Mouse (Mus musculus): Measurements from ENCODE around the gene Rxylt1. TPM values are rescaled to one million over a fixed set of nuclear protein-coding genes. Genes with fewer than 3 reads are reported as not detected.

Gene Rxylt1
- total RNA-seq, 4 experiments from 2014 or later, result 36.7 to 50.4 (median 48.6) TPM

- no peak for DNase-seq
Observed at GRCm38 (mm10) chr10:122044926-122045325, 52.2 kb downstream of the Rxylt1 start.

GRCm38 (mm10) chr10:122040372-122040771, 56.8 kb downstream of the Rxylt1 start:
- DNase-seq, result no peak

GRCm38 (mm10) chr10:122039566-122039965, 57.6 kb downstream of the Rxylt1 start:
- DNase-seq, result no peak

GRCm38 (mm10) chr10:122038554-122038953, 58.6 kb downstream of the Rxylt1 start:
- no peak for DNase-seq

- no peak for DNase-seq
Observed at GRCm38 (mm10) chr10:122033271-122033670, 63.9 kb downstream of the Rxylt1 start.

GRCm38 (mm10) chr10:122030420-122030819, 66.8 kb downstream of the Rxylt1 start:
- DNase-seq, result no peak

GRCm38 (mm10) chr10:122029738-122030137, 67.4 kb downstream of the Rxylt1 start:
- no peak for DNase-seq

Other genes with a start within 250 kb of the Rxylt1 start
- 1 to 10 TPM; 1.2 to 2.0 (median 1.6) TPM for gene Srgap1, start 50.1 kb downstream of the Rxylt1 start, total RNA-seq (2022)